Mouse (Mus musculus) kidney, adult 2 months (tissue): Measurements from ENCODE around the gene Relch.

Experiments
- CTCF ChIP-seq: fragments of 200-500 bp; conservative IDR thresholded peaks from 2 replicates; pipeline ENCODE4 v1.5.1; 2011; ENCODE audit warnings: low read depth, mild to moderate bottlenecking, control low read depth, low read length, moderate library complexity, mixed read lengths; ENCODE audit not compliant: insufficient read depth, insufficient read length
- POLR2A ChIP-seq: fragments of 200-500 bp; IDR thresholded peaks from one replicate; pipeline ENCODE4 v1.6.1; 2011; ENCODE audit warnings: low read depth, low read length, control low read depth

DNA sequence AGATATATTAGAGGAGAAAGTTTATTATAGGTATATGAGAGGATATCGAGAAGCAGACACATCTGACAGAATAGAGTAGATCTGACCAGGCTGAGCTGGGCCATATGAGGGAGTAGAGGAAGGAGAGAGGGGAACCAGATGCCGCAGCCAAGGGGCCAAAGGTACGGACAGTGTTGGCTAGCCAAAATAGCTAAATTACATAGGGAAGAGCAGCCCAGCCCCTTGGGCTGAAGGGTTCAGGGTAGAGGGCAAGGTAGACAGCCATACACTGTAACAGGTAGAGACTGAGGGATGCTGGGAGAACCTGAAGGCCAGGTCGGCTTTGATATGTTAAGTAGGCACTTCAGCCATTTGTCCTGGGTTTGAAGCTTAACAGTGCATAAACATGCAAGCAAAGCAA, 95.1 kb downstream of the Relch start:
- no peak for TF ChIP-seq CTCF
- TF ChIP-seq POLR2A, result no peak
